Mouse (Mus musculus) embryonic facial prominence, embryonic 10.5 days (tissue): ENCODE data around the gene Auts2. TPM values are rescaled to one million over a fixed set of nuclear protein-coding genes. Genes with fewer than 3 reads are reported as not detected.

ENCODE experiments used
- DNase-seq: peaks from one replicate; pipeline ENCODE4 v3.0.0-alpha.2; 2017; ENCODE audit warnings: low spot score
- H3K27ac ChIP-seq: fragments of 300-500 bp; sonication (generic); replicated peaks from 2 replicates; pipeline ENCODE4 v1.5.1; 2016; ENCODE audit warnings: mild to moderate bottlenecking
- H3K27me3 ChIP-seq: fragments of 300-500 bp; sonication (generic); replicated peaks from 2 replicates; pipeline ENCODE4 v1.6.1; 2016; ENCODE audit warnings: low read depth, mild to moderate bottlenecking; ENCODE audit not compliant: poor library complexity, severe bottlenecking
- H3K36me3 ChIP-seq: fragments of 300-500 bp; sonication (generic); replicated peaks from 2 replicates; pipeline ENCODE4 v1.6.1; 2016; ENCODE audit warnings: mild to moderate bottlenecking, moderate library complexity
- H3K4me1 ChIP-seq: fragments of 300-500 bp; sonication (generic); 2 replicates; pipeline ENCODE4 v1.6.1; 2016
- H3K4me3 ChIP-seq: fragments of 300-500 bp; sonication (generic); 2 replicates; pipeline ENCODE4 v1.5.1; 2016; ENCODE audit warnings: mild to moderate bottlenecking, moderate library complexity
- H3K9me3 ChIP-seq: fragments of 300-500 bp; sonication (generic); 2 replicates; pipeline ENCODE4 v1.6.1; 2016; ENCODE audit warnings: mild to moderate bottlenecking
- WGBS: fragments of 180-500 bp; shearing (Covaris S2); methylation state at CpG from one replicate; pipeline ENCODE4 v1.1.7; 2016; 5-methylcytosine and 5-hydroxymethylcytosine counted together
- polyA plus RNA-seq: library from polyadenylated mRNA; unstranded; fragments of >200 nt; fragmentation: Nextera tagmentation; extraction: Ambion mirVana; gene quantifications from 2 replicates; pipeline ENCODE4 v1.2.1, GENCODE M21; 2016

Auts2 gene
- polyA plus RNA-seq, 1 experiment from 2014 or later: 50.0 TPM

GRCm38 (mm10) chr5:132248069-132248468 is 295.1 kb downstream of the Auts2 start:
- WGBS: 79% methylated on average over 7 of the region's 7 CpGs
- no peak overlapping the region for H3K4me3 ChIP-seq
- peaks cover 26% of the 10 kb centered on the region for H3K4me1 ChIP-seq
- 0 out of 2 replicates have a peak, but pooled peaks cover 5% of the 10 kb centered on the region for H3K27me3 ChIP-seq
- DNase-seq: no peak
- H3K9me3 ChIP-seq: no peaks in the 10 kb centered on the region
- H3K36me3 ChIP-seq: no peaks in the 10 kb centered on the region
- H3K27ac ChIP-seq: no peak overlapping the region

DNA sequence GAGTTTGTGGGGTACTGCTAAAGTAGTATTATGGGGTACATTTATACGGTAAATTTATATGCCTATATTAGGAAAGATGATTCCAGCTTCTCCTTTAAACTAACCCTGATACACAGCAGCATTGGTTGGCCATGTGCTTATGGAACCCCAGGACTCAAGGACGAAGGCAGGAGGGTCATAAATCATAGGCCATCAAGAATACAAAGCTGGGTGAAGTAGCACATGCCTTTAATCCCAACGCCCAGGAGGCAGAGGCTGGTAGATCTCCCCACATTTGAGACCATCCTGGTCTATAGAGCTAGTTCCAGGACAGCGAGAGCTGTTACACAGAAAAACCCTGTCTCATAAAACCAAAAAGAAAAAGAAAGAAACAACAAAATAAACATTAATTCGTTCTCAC is 307.7 kb downstream of the Auts2 start:
- DNase-seq: no peak
- H3K9me3 ChIP-seq: no peaks in the 10 kb centered on the region
- H3K27me3 ChIP-seq: no peaks in the 10 kb centered on the region
- H3K27ac ChIP-seq: no peak overlapping the region
- peaks cover 21% of the 10 kb centered on the region for H3K4me1 ChIP-seq
- no peaks in the 10 kb centered on the region for H3K36me3 ChIP-seq
- H3K4me3 ChIP-seq: no peak overlapping the region
- WGBS: 82% methylated on average over 5 of the region's 5 CpGs

DNA sequence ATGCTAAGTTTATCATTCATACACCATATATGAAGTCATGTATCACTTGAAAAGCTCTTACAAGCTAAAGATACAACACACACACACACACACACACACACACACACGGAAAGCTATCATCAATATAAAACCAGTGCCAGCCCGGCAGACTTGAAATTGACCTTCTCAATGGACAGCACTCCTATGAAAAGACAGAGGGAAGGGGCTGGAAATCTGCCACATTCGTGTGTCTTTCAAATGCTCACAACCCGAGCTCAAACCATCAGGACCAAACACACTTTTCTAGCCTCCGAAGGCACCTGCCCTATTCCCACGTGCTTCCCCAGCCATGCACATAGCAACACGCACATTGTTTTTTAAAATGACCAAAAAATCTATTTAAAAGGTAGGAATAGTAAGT is 308.7 kb downstream of the Auts2 start:
- no peak overlapping the region for H3K4me3 ChIP-seq
- no peak overlapping the region for H3K27ac ChIP-seq
- 84% methylated on average over 7 of the region's 7 CpGs for WGBS
- no peak for DNase-seq
- H3K4me1 ChIP-seq: peaks cover 30% of the 10 kb centered on the region
- no peaks in the 10 kb centered on the region for H3K9me3 ChIP-seq
- H3K27me3 ChIP-seq: no peaks in the 10 kb centered on the region
- H3K36me3 ChIP-seq: no peaks in the 10 kb centered on the region

GRCm38 (mm10) chr5:132231280-132232047 is 311.7 kb downstream of the Auts2 start:
- Histone ChIP-seq H3K36me3 (no peaks in the 10 kb centered on the region), H3K27me3 (no peaks in the 10 kb centered on the region; the same call in 1 of the 2 replicates), H3K9me3 (no peaks in the 10 kb centered on the region), H3K27ac (no peak overlapping the region; the same call in 1 of the 2 replicates), H3K4me3 (no peak overlapping the region), H3K4me1 (peaks cover 41% of the 10 kb centered on the region)
- WGBS: 34% methylated on average over 10 of the region's 10 CpGs
- DNase-seq: peak; percentile 74

DNA sequence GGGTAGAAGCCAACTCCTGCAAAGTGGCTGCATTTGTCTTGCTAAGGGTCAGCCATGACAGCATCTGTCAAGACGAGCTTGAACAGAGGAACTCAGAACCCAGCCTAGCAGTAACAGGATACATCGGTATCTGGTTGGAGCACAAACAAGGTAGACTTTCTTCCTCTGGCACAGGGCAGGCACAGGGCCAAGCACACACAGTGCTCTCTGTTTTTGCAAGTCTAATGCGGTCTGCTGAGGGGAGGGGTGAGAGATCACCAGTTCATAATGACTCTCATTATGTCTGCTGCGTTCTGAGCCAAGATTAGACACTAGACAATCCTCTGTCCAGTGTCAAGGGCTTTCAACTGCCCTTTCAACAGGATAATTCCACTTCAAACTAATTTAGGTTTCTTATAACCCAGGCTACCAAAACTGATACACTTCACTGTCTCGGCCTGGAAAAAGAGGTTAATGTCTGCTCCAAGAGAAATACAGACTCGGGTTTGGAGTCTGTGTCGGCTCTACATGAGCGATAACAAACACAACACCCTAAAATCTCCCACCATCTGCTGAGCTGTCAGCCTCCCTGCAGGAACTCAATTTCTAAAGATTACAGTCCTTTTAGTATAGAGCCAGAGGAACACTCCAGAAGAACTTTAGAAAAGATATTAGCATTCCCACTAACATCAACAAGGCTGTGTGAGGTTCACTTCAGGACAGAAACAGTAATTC is 313.3 kb downstream of the Auts2 start:
- no peak overlapping the region for H3K4me3 ChIP-seq
- DNase-seq: peak; percentile 61
- peaks cover 43% of the 10 kb centered on the region for H3K4me1 ChIP-seq
- H3K9me3 ChIP-seq: no peaks in the 10 kb centered on the region
- no peaks in the 10 kb centered on the region for H3K36me3 ChIP-seq
- no peaks in the 10 kb centered on the region; the same call in 1 of the 2 replicates for H3K27me3 ChIP-seq
- WGBS: 14% methylated on average over 8 of the region's 8 CpGs
- H3K27ac ChIP-seq: peak overlapping the region; percentile 10; the same call in 1 of the 2 replicates

DNA sequence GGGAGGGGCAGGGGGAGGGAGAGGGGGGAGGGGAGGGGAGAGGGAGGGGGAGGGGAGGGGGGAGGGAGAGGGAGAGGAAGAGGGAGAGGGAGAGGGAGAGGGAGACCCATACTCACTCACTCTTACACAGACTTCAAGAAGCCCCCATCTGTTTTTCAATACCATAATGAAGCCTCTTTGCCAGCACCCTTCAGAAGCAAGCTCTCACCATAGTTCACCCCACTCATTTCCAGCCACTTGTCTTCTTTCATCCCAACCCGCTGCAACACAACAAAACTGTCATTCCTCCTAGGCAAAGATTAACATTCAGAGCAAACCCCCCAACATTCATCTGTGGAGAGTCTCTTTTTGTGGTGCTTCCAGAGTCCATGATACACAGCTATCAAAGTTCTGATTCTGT is 314.1 kb downstream of the Auts2 start:
- Histone ChIP-seq H3K9me3 (no peaks in the 10 kb centered on the region), H3K27me3 (no peaks in the 10 kb centered on the region; the same call in 1 of the 2 replicates), H3K4me3 (no peak overlapping the region), H3K4me1 (peaks cover 47% of the 10 kb centered on the region), H3K36me3 (no peaks in the 10 kb centered on the region), H3K27ac (peak overlapping the region; percentile 10; the same call in 1 of the 2 replicates)
- WGBS: 77% methylated on average over 1 of the region's 1 CpGs
- no peak for DNase-seq

DNA sequence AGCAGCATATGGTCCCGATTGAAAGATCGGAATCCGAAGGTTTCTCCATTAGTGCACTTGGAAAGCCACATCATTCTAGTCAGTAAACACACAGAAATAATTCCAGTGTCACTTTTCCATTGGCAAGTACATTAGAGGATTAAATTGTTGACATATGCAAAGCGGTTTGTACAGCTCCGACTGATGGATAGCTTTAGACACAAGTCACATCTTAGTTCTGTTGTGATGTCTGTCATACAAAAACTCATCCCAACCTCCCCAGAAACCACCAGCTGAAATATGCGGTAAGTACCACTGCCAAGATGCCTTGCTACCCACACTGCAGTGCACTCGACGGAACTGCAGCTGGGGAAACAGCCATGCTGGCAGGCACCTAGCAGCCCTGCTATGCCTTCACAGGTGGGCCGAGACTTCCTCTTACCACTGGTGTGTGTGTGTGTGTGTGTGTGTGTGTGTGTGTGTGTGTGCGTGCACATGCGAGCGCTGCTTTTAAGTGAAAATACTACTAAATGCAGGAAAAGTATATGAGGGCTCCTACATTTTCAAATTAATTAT is 322.7 kb downstream of the Auts2 start:
- no peak overlapping the region for H3K27ac ChIP-seq
- peaks cover 29% of the 10 kb centered on the region for H3K4me1 ChIP-seq
- H3K4me3 ChIP-seq: no peak overlapping the region
- no peak for DNase-seq
- no peaks in the 10 kb centered on the region for H3K9me3 ChIP-seq
- H3K36me3 ChIP-seq: no peaks in the 10 kb centered on the region
- 88% methylated on average over 12 of the region's 12 CpGs for WGBS
- H3K27me3 ChIP-seq: no peaks in the 10 kb centered on the region

- H3K27me3 ChIP-seq: no peaks in the 10 kb centered on the region
- DNase-seq: no peak
- H3K27ac ChIP-seq: no peak overlapping the region
- WGBS: 95% methylated on average over 2 of the region's 2 CpGs
- H3K9me3 ChIP-seq: no peaks in the 10 kb centered on the region
- peaks cover 20% of the 10 kb centered on the region for H3K4me1 ChIP-seq
- no peak overlapping the region for H3K4me3 ChIP-seq
- no peaks in the 10 kb centered on the region for H3K36me3 ChIP-seq
These were observed 327.0 kb downstream of the Auts2 start for GRCm38 (mm10) chr5:132216143-132216542.

- no peaks in the 10 kb centered on the region for H3K9me3 ChIP-seq
- no peaks in the 10 kb centered on the region for H3K36me3 ChIP-seq
- 88% methylated on average over 2 of the region's 2 CpGs for WGBS
- no peaks in the 10 kb centered on the region for H3K27me3 ChIP-seq
- DNase-seq: no peak
- H3K27ac ChIP-seq: no peak overlapping the region
- H3K4me1 ChIP-seq: peaks cover 23% of the 10 kb centered on the region
- H3K4me3 ChIP-seq: no peak overlapping the region
These were observed 330.7 kb downstream of the Auts2 start for GRCm38 (mm10) chr5:132212446-132212845.

DNA sequence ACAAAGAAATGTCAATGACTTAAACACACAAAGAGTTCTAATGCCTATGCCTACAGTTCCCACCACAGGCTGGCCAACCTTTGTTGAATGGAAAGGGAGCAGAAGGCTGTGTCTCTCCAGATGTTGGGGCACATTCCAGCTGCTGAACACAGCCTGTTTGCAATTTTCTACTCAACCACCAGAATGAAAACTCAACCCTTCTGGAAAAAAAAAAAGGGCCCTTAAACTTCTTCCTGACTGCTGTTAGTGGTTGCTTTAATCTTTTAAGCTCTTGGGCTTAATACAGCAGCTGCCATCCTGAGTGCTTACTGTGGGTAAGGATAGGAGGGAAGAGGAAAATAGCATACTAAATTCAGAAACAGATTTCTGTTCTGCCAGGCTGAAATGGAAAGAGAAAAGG is 333.4 kb downstream of the Auts2 start:
- Histone ChIP-seq H3K27ac (peak overlapping the region; percentile 54; the same call in 1 of the 2 replicates), H3K9me3 (no peaks in the 10 kb centered on the region), H3K27me3 (no peaks in the 10 kb centered on the region), H3K4me3 (no peak overlapping the region), H3K36me3 (no peaks in the 10 kb centered on the region), H3K4me1 (peaks cover 22% of the 10 kb centered on the region)
- peak; percentile 34 for DNase-seq

- DNase-seq: no peak
- no peaks in the 10 kb centered on the region for H3K27me3 ChIP-seq
- peaks cover 32% of the 10 kb centered on the region for H3K4me1 ChIP-seq
- no peaks in the 10 kb centered on the region for H3K9me3 ChIP-seq
- 93% methylated on average over 1 of the region's 1 CpGs for WGBS
- H3K27ac ChIP-seq: no peak overlapping the region
- no peaks in the 10 kb centered on the region for H3K36me3 ChIP-seq
- no peak overlapping the region for H3K4me3 ChIP-seq
These were observed 336.9 kb downstream of the Auts2 start for GRCm38 (mm10) chr5:132206220-132206619.

- Histone ChIP-seq H3K9me3 (no peaks in the 10 kb centered on the region), H3K4me3 (no peak overlapping the region), H3K27me3 (no peaks in the 10 kb centered on the region), H3K4me1 (peaks cover 19% of the 10 kb centered on the region), H3K36me3 (no peaks in the 10 kb centered on the region), H3K27ac (no peak overlapping the region)
- WGBS: 60% methylated on average over 11 of the region's 11 CpGs
- no peak for DNase-seq
These were observed 339.3 kb downstream of the Auts2 start for GRCm38 (mm10) chr5:132203846-132204245.
